Mouse (Mus musculus): Measurements from ENCODE around the gene Zcchc2.

DNA sequence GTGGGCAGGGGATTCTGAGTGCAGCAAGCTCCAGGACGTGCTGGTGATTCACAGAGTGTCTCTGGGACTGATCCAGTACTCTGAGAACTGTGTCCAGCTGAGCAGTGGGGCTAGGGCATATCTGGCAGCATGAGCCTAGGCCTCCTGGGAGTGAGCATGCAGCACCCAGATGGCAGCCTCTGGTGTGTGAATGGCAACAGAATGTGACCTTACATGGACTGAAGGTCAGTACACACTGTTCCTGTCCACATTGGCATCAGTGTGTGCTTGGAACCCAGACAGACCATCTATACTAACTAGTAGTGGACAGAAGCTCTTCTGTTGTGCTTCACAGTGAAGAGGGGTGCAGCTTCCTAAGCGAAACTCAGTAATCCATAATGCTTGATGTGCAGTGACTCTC is 23.6 kb downstream of the Zcchc2 start:
- TF ChIP-seq CTCF (IDR thresholded peaks at IDR 0.05; ENCODE audit: low read depth): no peak
- no peak for TF ChIP-seq EP300 (optimal IDR thresholded peaks at IDR 0.05)
